Mouse (Mus musculus) bone marrow macrophage, adult 2 months (primary cell): ENCODE data around the gene Zfp81.

ENCODE experiments used
- CTCF ChIP-seq: IDR thresholded peaks from 2 replicates; pipeline ENCODE4 v1.5.1; 2012; ENCODE audit warnings: low read depth, mild to moderate bottlenecking, low read length, moderate library complexity
- POLR2A ChIP-seq: IDR thresholded peaks from 2 replicates; pipeline ENCODE4 v1.6.1; 2012; ENCODE audit warnings: mild to moderate bottlenecking, low read depth, low read length, borderline replicate concordance

DNA sequence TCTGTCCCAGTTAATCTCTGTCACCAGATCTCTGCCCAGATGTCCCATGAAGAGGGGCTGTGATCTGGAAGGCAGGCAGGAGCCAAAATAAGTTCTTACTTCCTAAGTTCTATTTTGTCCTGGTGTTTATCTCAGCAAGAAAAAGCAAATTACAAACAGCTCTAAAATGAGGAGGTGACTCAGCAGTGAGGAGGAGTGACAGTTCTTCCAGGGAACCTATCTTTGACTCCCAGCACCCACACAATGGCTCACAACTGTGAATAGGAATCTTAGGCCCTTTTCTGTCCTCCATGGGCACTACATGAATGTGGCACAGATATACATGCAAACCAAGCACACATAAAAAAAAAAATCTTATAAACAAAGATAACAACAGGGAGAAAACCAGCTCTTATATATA, 27.0 kb upstream of the Zfp81 start:
- TF ChIP-seq CTCF = no peak
- no peak for TF ChIP-seq POLR2A
